Mouse (Mus musculus) forebrain, embryonic 15.5 days (tissue): ENCODE results near the gene Tspear. TPM values are rescaled to one million over a fixed set of nuclear protein-coding genes. Genes with fewer than 3 reads are reported as not detected.
"Not testable (repeated sequence)": the region's sequence is repeated elsewhere in the genome, so short reads cannot be mapped to it uniquely, and the experiment has no call there.

Experiments
- ATAC-seq: fragments of 200-750 bp; cut with Nextera tagmentation; replicated peaks from 2 replicates; pipeline ENCODE4 v1.8.0; 2017; ENCODE audit warnings: mild to moderate bottlenecking, moderate TSS enrichment, moderate library complexity
- H3K27ac ChIP-seq: fragments of 300-500 bp; sonication (generic); replicated peaks from 2 replicates; pipeline ENCODE4 v1.5.1; 2015; ENCODE audit warnings: mild to moderate bottlenecking, inconsistent platforms
- H3K27me3 ChIP-seq: fragments of 300-500 bp; sonication (generic); 2 replicates; pipeline ENCODE4 v1.6.1; 2015; ENCODE audit warnings: inconsistent platforms
- H3K36me3 ChIP-seq: fragments of 300-500 bp; sonication (generic); 2 replicates; pipeline ENCODE4 v1.6.1; 2015; ENCODE audit warnings: mild to moderate bottlenecking, inconsistent platforms
- H3K4me1 ChIP-seq: fragments of 300-500 bp; sonication (generic); 2 replicates; pipeline ENCODE4 v1.6.1; 2015; ENCODE audit warnings: inconsistent platforms
- H3K4me2 ChIP-seq: fragments of 300-500 bp; sonication (generic); replicated peaks from 2 replicates; pipeline ENCODE4 v1.6.1; 2015; ENCODE audit warnings: mild to moderate bottlenecking, inconsistent platforms
- H3K4me3 ChIP-seq: fragments of 300-500 bp; sonication (generic); 2 replicates; pipeline ENCODE4 v1.5.1; 2015; ENCODE audit warnings: mild to moderate bottlenecking, inconsistent platforms
- H3K9ac ChIP-seq: fragments of 300-500 bp; sonication (generic); replicated peaks from 2 replicates; pipeline ENCODE4 v1.6.1; 2015; ENCODE audit warnings: mild to moderate bottlenecking, inconsistent platforms
- H3K9me3 ChIP-seq: fragments of 300-500 bp; sonication (generic); 2 replicates; pipeline ENCODE4 v1.6.1; 2016; ENCODE audit warnings: inconsistent platforms
- WGBS: fragments of 180-500 bp; shearing (Covaris S2); methylation state at CpG from one replicate; pipeline ENCODE4 v1.1.7; 2015; ENCODE audit warnings: mixed read lengths; 5-methylcytosine and 5-hydroxymethylcytosine counted together
- polyA plus RNA-seq: library from polyadenylated mRNA; unstranded; fragments of >200 nt; fragmentation: Nextera tagmentation; extraction: Ambion mirVana; gene quantifications from 2 replicates; pipeline ENCODE4 v1.2.1, GENCODE M21; 2015

The Tspear gene
- polyA plus RNA-seq, 1 experiment from 2014 or later: 0.52 TPM

DNA sequence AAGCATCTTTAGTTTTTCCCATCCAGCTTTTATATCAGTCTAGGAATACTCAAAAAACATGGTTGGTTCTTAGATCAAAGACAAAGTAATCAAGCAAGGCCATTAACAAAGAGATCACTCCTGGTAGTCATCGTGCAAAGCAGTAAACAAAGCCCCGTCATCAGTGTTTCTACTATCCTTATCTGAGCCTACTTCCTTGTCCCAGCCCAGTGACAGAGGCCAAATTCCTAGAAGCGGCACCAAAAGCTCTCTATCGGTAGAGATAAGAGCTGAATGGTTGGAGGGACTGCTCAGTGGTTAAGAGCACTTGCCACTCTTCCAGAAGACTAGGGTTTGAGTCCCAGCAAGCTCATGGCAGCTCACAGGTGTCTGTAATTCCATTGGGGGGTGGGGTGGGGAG lies 14.8 kb upstream of the Tspear start:
- Histone ChIP-seq H3K36me3 (no peaks in the 10 kb centered on the region), H3K9me3 (no peaks in the 10 kb centered on the region), H3K27ac (no peak overlapping the region), H3K27me3 (no peaks in the 10 kb centered on the region), H3K4me3 (no peak overlapping the region), H3K4me1 (no peaks in the 10 kb centered on the region), H3K9ac (no peak overlapping the region), H3K4me2 (no peak overlapping the region)
- WGBS: 88% methylated on average over 4 of the region's 4 CpGs
- no peak for ATAC-seq

DNA sequence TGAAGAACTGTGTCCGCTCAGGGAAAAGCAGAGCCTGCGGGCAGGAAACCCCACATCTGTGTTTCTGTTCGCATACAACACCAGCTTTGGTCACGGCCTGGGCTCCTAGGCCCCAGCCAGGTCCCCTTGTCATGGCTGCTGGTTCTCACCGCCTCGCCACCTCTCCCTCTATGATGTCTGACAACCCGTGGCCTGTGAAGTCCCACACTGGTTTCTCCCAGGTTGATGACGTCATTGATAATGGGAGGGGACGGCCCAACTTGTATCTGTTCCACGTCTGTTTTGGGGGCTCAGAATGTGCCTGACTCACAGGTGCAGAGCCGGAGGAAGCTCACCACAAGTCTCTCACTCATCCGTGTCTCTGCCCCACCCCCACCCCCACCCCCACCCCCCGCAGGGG lies 12.6 kb upstream of the Tspear start:
- Histone ChIP-seq H3K27me3 (peaks cover 16% of the 10 kb centered on the region), H3K4me1 (peaks cover 13% of the 10 kb centered on the region), H3K4me2 (no peak overlapping the region), H3K4me3 (no peak overlapping the region), H3K9ac (no peak overlapping the region), H3K9me3 (no peaks in the 10 kb centered on the region), H3K27ac (no peak overlapping the region), H3K36me3 (no peaks in the 10 kb centered on the region)
- 57% methylated on average over 13 of the region's 13 CpGs for WGBS
- ATAC-seq: no peak

DNA sequence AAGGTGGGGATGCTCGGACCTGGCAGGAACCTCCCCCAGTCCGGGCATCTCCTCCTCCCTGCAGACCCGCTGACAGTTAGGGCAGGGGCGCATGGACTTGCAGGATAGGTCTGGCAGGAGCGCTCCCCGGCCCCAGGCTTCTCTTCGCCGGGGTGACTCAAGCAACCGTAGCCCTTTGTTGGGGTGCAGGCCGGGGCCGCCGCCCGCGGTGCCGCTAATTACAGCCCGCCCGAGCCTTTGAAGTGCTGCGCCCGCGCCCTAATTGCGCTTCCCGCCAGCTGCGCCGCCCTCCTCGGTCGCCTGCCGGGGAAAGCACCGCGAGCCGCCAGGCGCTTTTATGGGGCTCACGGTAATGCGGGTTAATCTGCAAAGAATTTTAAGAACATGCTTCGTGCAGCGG lies 8.8 kb upstream of the Tspear start:
- WGBS: under 1% methylated on average over 35 of the region's 35 CpGs
- peaks cover 16% of the 10 kb centered on the region for H3K27me3 ChIP-seq
- no peaks in the 10 kb centered on the region for H3K9me3 ChIP-seq
- peak overlapping the region; percentile 7; the same call in 1 of the 2 replicates for H3K9ac ChIP-seq
- no peak overlapping the region for H3K27ac ChIP-seq
- H3K4me2 ChIP-seq: peak overlapping the region; percentile 56
- no peaks in the 10 kb centered on the region for H3K36me3 ChIP-seq
- H3K4me3 ChIP-seq: peak overlapping the region; percentile 32
- no peak for ATAC-seq
- H3K4me1 ChIP-seq: peaks cover 13% of the 10 kb centered on the region

DNA sequence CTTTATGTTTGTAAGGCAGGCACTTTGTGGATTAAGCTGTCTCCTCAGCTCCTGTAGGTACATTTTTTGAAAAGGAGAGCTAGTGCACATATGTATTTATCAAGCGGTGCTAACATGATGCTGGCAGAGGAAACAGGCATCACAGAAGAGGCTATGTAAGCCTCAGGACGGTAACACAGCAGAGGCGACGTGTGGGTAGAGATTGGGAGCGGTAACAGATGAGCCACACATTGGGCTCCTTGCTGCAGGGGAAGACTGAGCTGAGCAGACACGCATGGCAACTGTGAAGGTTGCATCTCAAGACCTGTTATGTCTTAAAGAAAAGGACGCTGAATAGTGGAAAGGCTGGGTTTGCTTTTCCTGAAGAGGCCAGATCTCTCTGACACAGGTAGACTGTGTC lies 3.4 kb upstream of the Tspear start:
- Histone ChIP-seq H3K27me3 (peaks cover 30% of the 10 kb centered on the region), H3K9me3 (no peaks in the 10 kb centered on the region), H3K4me2 (no peak overlapping the region), H3K4me3 (no peak overlapping the region), H3K36me3 (no peaks in the 10 kb centered on the region), H3K4me1 (peaks cover 3% of the 10 kb centered on the region), H3K27ac (no peak overlapping the region), H3K9ac (no peak overlapping the region)
- no peak for ATAC-seq
- WGBS: 78% methylated on average over 7 of the region's 7 CpGs

DNA sequence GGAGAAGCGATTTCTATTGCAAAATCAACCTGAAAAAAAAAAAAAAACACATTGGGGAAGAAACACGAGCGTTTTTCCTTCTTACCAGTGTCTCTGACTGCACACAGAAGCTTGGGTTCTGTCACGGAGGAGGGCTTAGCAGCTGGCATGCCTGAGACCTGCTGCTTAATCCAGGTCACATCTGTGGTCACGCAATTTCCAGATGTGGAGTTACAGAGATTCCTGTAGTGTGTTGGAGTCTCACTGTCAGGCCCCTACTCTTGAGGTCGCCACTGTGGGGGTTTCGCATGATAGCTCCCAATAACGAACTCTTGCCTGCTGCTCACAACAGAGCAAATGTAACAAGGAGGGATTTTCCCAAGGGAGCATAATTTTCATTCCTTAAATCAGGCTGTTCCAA lies 2.2 kb upstream of the Tspear start:
- Histone ChIP-seq H3K9ac (no peak overlapping the region), H3K4me1 (no peaks in the 10 kb centered on the region), H3K4me2 (no peak overlapping the region), H3K27ac (no peak overlapping the region), H3K9me3 (no peaks in the 10 kb centered on the region), H3K27me3 (peaks cover 24% of the 10 kb centered on the region; the same call in 1 of the 2 replicates), H3K36me3 (no peaks in the 10 kb centered on the region), H3K4me3 (no peak overlapping the region)
- ATAC-seq: no peak
- 42% methylated on average over 8 of the region's 8 CpGs for WGBS

DNA sequence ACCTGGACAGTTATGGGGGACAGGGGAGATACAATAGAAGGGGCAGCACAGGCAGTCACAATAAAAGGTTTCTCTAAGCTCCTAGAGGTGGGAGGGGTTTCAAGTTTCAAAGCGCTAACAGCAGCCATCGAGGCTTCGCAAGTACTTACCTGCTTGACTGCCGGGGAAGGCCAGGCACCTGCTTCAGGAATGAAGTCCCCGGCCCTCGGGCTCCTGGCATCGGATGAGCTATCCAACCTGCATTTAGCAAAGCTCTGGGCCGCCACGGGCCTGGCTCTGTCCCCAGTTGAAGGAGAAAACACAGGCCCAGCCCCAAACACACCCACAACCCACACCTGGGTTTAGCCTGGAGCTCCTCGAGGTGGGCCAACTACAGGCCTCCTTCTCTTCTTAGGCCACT lies 652 bp downstream of the Tspear start:
- Histone ChIP-seq H3K4me1 (no peaks in the 10 kb centered on the region), H3K9me3 (no peaks in the 10 kb centered on the region), H3K27me3 (peaks cover 24% of the 10 kb centered on the region; the same call in 1 of the 2 replicates), H3K4me2 (no peak overlapping the region), H3K4me3 (no peak overlapping the region), H3K9ac (no peak overlapping the region), H3K27ac (no peak overlapping the region), H3K36me3 (no peaks in the 10 kb centered on the region)
- ATAC-seq: no peak
- 27% methylated on average over 10 of the region's 10 CpGs for WGBS

DNA sequence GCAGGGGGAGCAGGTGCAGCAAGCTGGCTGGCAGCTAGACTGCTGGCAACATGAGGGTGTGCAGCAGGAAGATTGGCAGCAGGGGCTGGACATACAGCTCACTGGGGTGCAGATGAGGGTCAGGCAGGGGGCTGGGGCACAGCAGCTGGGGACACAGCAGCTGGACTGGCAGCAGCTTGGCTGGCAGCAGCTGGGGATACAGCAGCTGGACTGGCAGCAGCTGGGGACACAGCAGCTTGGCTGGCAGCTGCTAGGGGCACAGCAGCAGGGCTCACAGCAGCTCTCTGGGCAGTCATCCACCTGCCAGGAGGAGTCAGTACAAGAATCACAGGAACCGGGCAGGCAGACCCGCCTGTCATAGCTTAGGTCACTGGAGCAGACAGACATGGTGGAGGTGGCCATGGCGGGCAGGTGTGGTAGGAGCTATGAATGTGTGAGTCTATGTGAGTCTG lies 4.0 kb downstream of the Tspear start, which contains the start of gene Gm19402:
Gene Gm19402, minus strand, starts transcription at position 402 of the 452 bp plus-strand sequence.
- H3K36me3 ChIP-seq, H3K4me1 ChIP-seq, H3K4me2 ChIP-seq, H3K9me3 ChIP-seq, ATAC-seq, H3K9ac ChIP-seq, H3K4me3 ChIP-seq, H3K27ac ChIP-seq: not testable (repeated sequence)
- H3K27me3 ChIP-seq: peaks cover 23% of the 10 kb centered on the region; the same call in 1 of the 2 replicates
- WGBS: 63% methylated on average over 3 of the region's 3 CpGs

DNA sequence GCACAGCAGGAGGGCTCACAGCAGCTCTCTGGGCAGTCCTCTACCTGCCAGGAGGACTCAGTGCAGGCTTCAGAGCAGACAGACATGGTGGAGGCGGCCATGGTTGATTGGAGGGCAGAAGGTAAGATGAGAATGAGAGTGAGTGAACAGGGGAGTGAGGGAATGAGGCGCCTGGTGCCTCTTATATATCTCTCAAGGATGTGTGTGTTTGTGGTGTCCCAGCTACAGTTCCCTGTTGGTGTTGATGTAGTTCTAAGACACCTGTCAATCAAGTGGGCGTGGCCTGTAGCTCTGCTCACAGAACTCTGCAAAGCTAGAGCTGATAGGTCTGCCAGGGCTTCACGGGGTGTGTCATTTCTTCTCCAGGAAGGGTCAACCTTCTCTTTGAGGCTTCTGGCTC lies 10.8 kb downstream of the Tspear start, which contains the start of gene Gm9508:
Gene Gm9508, minus strand, starts transcription at position 101 of the 400 bp plus-strand sequence.
- 32% methylated on average over 4 of the region's 4 CpGs for WGBS
- ATAC-seq: no peak

DNA sequence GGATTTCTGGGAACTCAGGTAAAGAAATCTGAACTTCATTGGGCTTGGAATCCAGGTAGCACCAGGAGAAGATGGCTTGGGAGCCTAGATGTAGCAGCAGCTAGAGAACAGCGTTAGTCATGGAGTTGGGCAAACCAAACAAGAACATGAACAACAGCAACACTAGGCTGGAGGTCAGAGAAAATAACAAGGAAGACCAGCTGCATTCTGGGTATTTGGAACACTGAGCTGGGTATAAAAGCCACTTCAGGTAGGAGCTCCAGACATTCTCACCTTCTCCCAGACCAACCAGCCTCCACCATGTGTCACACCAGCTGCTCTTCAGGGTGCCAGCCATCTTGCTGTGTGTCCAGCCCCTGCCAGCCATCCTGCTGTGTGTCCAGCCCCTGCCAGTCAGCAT lies 20.0 kb downstream of the Tspear start, which contains the start of gene Gm10272:
Gene Gm10272, plus strand, starts transcription at position 301 of the 400 bp plus-strand sequence.
- Histone ChIP-seq H3K9me3 (no peaks in the 10 kb centered on the region), H3K4me1 (no peaks in the 10 kb centered on the region), H3K27ac (no peak within 1 kb of the TSS), H3K9ac (no peak within 1 kb of the TSS), H3K36me3 (no peaks in the 10 kb centered on the region), H3K27me3 (no peaks in the 10 kb centered on the region), H3K4me2 (no peak within 1 kb of the TSS), H3K4me3 (no peak within 1 kb of the TSS)
- WGBS: 100% methylated on average over 1 of the region's 1 CpGs
- ATAC-seq: no peak

More for the DNA sequence above, 10.8 kb downstream of the Tspear start, which contains the start of gene Gm9508:
- no peaks in the 10 kb centered on the region for H3K36me3 ChIP-seq
- no peak within 1 kb of the TSS for H3K9ac ChIP-seq
- H3K4me2 ChIP-seq: no peak within 1 kb of the TSS
- no peak within 1 kb of the TSS for H3K27ac ChIP-seq
- no peaks in the 10 kb centered on the region for H3K4me1 ChIP-seq
- H3K27me3 ChIP-seq: no peaks in the 10 kb centered on the region
- H3K4me3 ChIP-seq: no peak within 1 kb of the TSS
- no peaks in the 10 kb centered on the region for H3K9me3 ChIP-seq

DNA sequence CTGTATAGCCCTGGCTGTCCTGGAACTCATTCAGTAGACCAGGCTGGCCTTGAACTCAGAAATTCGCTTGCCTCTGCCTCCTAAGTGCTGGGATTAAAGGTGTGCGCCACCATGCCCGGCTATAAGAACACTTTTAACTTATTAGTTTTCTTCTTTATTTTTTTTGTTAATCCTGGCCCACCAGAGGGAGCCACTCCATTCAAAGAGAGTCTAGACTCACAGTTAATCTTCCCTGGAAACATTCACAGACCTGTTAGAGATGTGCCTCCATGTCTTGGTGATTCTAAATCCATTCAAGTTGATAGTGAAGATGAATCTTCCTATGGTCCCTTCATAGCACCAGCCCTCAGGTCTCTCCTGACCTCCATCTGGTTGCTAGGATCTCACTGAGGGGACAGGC lies 23.5 kb downstream of the Tspear start:
- no peak for ATAC-seq
- H3K9me3 ChIP-seq: no peaks in the 10 kb centered on the region
- no peak overlapping the region for H3K4me2 ChIP-seq
- H3K4me1 ChIP-seq: no peaks in the 10 kb centered on the region
- H3K27me3 ChIP-seq: no peaks in the 10 kb centered on the region
- WGBS: 79% methylated on average over 3 of the region's 3 CpGs
- no peak overlapping the region for H3K27ac ChIP-seq
- H3K9ac ChIP-seq: no peak overlapping the region
- no peak overlapping the region for H3K4me3 ChIP-seq
- no peaks in the 10 kb centered on the region for H3K36me3 ChIP-seq

DNA sequence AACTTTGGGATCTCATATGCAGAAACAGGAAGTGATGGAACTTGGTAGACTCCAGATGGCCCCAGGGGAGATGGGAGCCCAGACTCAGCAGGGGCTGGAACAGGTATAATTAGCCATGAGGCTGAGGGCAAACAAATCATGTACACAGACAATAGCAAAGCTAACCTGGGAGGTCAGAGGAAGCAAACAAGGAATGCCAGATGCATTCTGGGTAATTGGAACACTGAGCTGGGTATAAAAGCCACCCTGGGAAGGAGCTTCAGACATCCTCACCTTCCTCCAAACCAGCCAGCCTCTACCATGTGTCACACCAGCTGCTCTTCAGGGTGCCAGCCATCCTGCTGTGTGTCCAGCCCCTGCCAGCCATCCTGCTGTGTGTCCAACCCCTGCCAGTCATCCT lies 24.8 kb downstream of the Tspear start, which contains the start of gene Gm10024:
Gene Gm10024, plus strand, starts transcription at position 301 of the 400 bp plus-strand sequence.
- H3K4me2 ChIP-seq, H3K27me3 ChIP-seq, H3K9ac ChIP-seq, ATAC-seq, H3K27ac ChIP-seq, H3K4me1 ChIP-seq, H3K4me3 ChIP-seq, H3K36me3 ChIP-seq, H3K9me3 ChIP-seq: not testable (repeated sequence)

DNA sequence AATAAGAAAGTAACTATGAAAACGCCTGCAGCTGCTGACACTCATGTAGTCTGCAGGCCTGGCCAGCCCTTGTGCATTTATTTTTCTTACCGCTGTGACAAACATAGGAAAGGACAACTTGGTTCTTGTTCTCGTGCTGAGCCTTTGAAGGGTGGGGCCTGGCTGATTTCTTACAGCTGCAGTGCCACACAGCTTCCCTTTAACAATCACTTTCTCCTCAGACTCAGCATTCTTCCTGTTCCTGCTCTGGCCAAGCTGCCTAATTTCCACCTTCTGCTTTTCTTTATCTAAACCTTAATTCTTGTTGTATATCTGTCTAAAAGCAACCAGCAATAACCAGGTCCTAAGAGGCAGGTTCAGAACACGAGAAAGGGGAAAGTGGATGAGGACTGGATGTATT lies 27.4 kb downstream of the Tspear start:
- Histone ChIP-seq H3K9ac (no peak overlapping the region), H3K27me3 (no peaks in the 10 kb centered on the region), H3K36me3 (no peaks in the 10 kb centered on the region), H3K27ac (no peak overlapping the region), H3K4me2 (no peak overlapping the region), H3K9me3 (no peaks in the 10 kb centered on the region), H3K4me1 (no peaks in the 10 kb centered on the region), H3K4me3 (no peak overlapping the region)
- WGBS: 78% methylated on average over 4 of the region's 4 CpGs
- ATAC-seq: no peak

DNA sequence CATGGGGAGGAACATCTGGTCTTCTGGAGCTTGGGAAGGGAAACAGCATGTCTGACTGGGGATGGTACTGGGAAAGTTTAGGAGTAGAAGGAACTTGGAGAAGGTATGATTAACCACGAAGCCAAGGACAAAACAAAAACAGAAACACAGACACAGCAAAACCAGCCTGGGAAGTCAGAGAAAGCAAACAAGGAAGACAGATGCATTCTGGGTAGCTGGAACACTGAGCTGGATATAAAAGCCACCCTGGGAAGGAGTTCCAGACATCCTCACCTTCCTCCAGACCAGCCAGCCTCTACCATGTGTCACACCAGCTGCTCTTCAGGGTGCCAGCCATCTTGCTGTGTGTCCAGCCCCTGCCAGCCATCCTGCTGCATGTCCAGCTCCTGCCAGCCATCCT lies 29.1 kb downstream of the Tspear start, which contains the start of gene Gm10142:
Gene Gm10142, plus strand, starts transcription at position 301 of the 400 bp plus-strand sequence.
- Histone ChIP-seq H3K9ac (no peak within 1 kb of the TSS), H3K27ac (no peak within 1 kb of the TSS), H3K4me2 (no peak within 1 kb of the TSS), H3K36me3 (no peaks in the 10 kb centered on the region), H3K9me3 (no peaks in the 10 kb centered on the region), H3K4me1 (no peaks in the 10 kb centered on the region), H3K4me3 (no peak within 1 kb of the TSS), H3K27me3 (no peaks in the 10 kb centered on the region)
- WGBS: 84% methylated on average over 1 of the region's 1 CpGs
- ATAC-seq: no peak
